Mouse (Mus musculus): ENCODE data around the gene Osbp.

Gene Osbp

GRCm38 (mm10) chr19:11987841-11988240 is 22.1 kb downstream of the Osbp start:
- CTCF ChIA-PET, result no interaction called here

DNA sequence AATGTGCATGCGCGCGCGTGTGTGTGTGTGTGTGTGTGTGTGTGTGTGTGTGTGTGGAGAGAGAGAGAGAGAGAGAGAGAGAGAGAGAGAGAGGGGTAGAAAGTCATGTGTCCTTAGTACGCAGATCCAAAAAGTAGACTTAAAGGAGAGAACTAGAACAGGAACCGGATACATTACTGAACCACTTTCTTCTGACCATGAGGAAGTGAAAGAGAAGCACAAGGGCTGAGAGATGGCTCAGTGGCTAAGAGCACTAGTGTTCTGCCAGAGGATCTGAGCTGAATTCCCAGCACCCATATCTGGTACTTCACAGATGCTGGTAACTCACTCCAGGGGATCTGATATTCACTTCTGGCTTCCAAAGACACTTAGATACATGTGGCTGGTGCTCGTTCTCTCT is 23.6 kb downstream of the Osbp start:
- CTCF ChIA-PET, result no interaction called here

- CTCF ChIA-PET, result no interaction called here
Measured at GRCm38 (mm10) chr19:11992034-11992433, 26.3 kb downstream of the Osbp start.

- CTCF ChIA-PET, result no interaction called here
Measured at GRCm38 (mm10) chr19:11992441-11993029, 26.8 kb downstream of the Osbp start.

DNA sequence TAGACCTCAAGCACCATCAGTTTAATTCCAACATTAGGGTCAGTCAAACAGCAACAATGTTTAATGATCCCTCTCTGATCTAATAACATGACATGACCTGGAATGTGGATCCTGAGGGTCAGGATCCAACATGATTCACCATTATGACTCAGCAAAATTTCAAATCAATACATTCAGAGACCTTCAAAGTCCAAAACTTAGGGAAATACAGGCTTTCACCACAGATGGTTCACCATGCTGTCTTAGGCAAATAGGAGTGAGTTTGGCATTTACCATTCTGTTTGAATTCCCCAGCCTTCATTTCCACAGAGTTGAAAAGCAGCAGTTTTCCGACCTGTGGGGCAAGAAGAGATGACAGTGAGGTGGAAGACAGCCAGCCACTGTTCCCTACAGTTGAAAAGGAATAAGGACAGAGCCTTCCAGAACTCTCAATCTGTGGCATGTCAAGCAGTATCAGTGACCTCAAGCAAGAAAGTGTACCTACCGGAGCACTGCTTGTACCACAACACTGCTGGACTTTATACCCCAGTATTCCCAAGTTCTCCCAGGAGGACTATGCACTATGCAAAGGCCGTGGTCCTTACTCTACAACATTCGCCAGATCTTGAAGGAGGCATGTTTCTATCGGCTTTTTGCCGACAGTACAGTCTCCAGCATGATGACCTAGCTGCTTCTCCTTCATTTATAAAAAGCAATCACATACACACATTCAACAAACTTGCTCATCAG is 29.1 kb downstream of the Osbp start:
- CTCF ChIA-PET, result no interaction called here

- CTCF ChIA-PET, result interaction anchor here (0.6 kb wide), 1 partner anchor 1085 kb away, joined by 5 read pairs; no protein-coding TSS in a partner anchor
Measured at GRCm38 (mm10) chr19:11995722-11996448, 30.1 kb downstream of the Osbp start.

GRCm38 (mm10) chr19:12001686-12002085 is 35.9 kb downstream of the Osbp start:
- CTCF ChIA-PET, result no interaction called here

- CTCF ChIA-PET, result no interaction called here
Measured at GRCm38 (mm10) chr19:12002125-12002524, 36.4 kb downstream of the Osbp start.

GRCm38 (mm10) chr19:12002791-12003190 is 37.0 kb downstream of the Osbp start:
- CTCF ChIA-PET, result no interaction called here

DNA sequence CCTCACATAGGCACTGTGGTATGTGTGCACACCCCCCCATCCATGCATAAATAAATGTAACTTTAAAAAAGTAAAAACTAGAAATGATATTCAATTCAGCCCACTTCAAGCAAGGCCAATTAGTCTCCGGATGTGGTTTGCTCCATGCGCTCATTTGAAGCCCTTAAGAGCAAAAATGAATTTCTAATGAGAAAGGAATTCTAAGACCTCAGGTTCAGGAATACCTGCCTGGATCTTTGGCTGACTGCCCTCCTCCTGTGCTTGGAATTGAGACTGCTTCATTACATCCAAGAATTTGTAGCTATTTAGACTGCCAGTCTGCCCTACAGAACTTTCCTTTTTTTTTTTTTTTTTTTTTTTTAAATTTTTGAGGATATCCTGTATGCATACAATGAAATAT is 37.8 kb downstream of the Osbp start:
- CTCF ChIA-PET, result interaction anchor here (0.8 kb wide), 1 partner anchor 72 kb away, joined by 11 read pairs; no protein-coding TSS in a partner anchor

DNA sequence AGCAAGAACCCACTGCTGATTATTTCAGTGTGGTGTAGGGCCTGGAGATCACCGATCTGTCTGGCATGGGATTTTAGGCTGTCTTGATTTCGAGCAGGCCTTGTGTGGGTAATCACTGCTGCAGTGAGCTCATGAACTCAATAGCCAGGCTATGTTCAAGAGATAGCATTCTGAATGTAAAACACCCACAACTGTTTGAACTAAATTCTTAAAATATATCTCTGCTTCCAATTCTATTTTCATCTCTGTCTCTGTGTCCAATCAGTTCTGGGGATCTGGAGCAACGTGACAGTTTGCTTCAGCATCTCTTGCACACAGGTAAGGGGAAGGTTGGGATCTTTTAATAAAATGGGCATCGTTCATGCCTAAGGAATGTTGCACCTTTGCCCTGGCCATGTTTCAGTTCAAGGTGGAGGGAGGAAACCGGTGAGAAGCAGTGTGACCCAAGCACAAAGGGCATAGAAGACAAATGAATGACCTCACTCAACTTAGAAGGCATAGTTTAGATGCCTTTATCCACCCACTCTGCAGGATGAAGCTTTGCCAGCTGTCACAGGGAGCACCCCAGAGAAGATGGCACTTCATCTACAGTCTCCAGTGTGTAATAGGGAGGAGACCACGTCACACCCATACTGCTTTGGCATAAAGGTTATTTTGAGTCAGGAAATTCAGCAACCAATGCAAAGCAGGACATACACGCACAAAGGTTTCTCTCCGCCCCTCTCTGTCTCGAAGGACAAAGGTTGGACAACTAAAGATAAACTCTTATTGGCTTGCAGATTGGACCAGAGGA is 38.7 kb downstream of the Osbp start:
- CTCF ChIA-PET, result interaction anchor here (1.5 kb wide), 1 partner anchor 34 kb away, joined by 3 read pairs; no protein-coding TSS in a partner anchor

- CTCF ChIA-PET, result interaction anchor here (1.5 kb wide), 1 partner anchor 36 kb away, joined by 3 read pairs; no protein-coding TSS in a partner anchor
Measured at GRCm38 (mm10) chr19:12005376-12006360, 39.9 kb downstream of the Osbp start.

DNA sequence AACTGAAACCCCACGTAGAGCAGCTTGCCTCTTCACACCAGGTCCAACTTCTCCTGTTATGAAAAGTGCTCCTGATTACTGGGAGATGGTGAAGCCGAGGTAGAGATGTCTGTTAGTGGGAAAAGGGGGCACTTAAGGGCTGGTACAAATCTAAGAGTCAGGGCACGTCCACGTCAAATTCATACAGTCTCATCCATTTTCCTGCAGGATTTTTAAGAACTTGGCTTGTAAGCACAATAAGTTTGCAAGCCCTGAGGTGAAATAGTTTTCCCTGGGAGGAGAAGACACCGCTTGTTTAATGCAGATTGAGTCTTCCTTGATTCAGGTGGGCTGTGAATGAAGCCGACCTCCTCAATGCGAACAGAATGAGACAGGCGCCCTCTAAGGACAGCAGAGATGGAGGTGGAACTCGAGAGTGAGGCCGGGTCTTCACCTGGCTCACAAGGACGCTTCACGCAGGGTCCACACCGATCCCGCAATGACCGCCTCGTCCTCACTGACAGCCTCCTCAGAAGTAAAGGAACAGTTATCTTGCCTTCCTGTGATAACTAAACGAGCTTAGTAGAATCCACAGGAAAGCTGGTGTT is 40.7 kb downstream of the Osbp start:
- CTCF ChIA-PET, result interaction anchor here (0.6 kb wide), 1 partner anchor 648 kb away, joined by 3 read pairs; no protein-coding TSS in a partner anchor

- CTCF ChIA-PET, result interaction anchor here (0.7 kb wide), 1 partner anchor 1691 kb away, joined by 3 read pairs; no protein-coding TSS in a partner anchor
Measured at GRCm38 (mm10) chr19:12007105-12007931, 41.6 kb downstream of the Osbp start.

GRCm38 (mm10) chr19:12008410-12009380 is 43.0 kb downstream of the Osbp start:
- CTCF ChIA-PET, result no interaction called here

GRCm38 (mm10) chr19:12009501-12010280 is 44.0 kb downstream of the Osbp start:
- CTCF ChIA-PET, result interaction anchor here (0.6 kb wide), 3 partner anchors 23 to 1057 kb away, joined by 5 to 8 read pairs (median 6); no protein-coding TSS in a partner anchor

DNA sequence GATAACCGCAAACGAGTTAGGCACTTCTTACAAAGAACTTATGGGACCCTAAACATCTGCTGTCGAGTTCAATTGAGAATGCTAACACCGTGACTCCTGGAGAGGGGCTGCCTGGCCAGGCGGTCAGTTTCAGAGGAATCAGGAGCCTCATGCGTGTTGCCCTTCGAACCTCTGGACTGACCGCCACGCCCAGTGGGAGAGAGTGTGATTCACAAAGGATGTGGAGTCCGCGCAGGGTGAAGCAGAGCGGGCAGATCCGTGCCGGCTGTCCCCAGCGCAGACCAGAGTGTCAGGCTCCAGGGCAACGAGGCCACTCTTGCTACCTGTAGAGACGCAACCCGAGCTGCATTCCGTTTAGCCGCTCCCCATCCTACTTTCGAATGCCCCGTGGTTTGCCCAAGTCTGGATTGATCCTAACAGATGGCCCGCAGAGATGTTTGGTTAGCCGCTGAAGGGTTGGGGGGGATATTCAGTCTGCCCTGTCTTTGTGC is 44.6 kb downstream of the Osbp start:
- CTCF ChIA-PET, result interaction anchor here (0.6 kb wide), 1 partner anchor 566 kb away, joined by 8 read pairs; no protein-coding TSS in a partner anchor

All from spleen, embryonic (tissue).